23 mouse cellular contexts compared by ENCODE assay signal in the genomic region with DNA sequence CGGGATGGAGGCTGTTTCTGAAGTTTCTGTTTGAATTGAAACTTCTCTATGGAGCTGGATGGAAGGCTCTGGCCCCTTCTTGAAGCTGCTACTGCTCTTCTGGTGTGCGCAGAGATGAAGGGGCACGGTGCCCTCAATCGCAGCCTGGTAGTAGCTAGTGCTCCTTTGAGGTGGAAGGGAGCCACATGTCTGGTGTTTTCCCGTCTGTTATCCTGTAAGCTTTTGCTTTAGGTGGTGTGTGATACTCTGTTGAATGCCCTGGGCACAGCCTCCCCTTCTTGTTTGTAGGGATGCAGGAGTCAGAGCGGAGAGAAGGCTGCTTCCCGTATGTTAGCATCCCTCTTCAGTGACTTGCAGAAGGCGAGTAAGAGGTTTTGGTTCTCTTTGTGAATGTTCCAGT.
A peak's percentile ranks its signal among the peaks of the same experiment; 100 is the strongest.
DNase-seq lines count a peak whose midpoint lies in the region; ATAC-seq and TF ChIP-seq lines count a peak whose summit lies in the region.
"Had no signal": no experiment of that assay in that cellular context is flagged by ENCODE, and none has a peak within 500 bp of the region (broad histone marks: within the 10 kb centered on the region; RNA-seq: fewer than 3 reads in every experiment).

No protein-coding gene starts in this region.

- H3K36me3 ChIP-seq in hindbrain, embryonic 15.5 days = no peaks in the 10 kb centered on the region
- no peaks in the 10 kb centered on the region for H3K36me3 ChIP-seq in hindbrain, embryonic 13.5 days
- 0 out of 2 replicates have a peak, but pooled peaks cover 5% of the 10 kb centered on the region for H3K36me3 ChIP-seq in liver, embryonic 12.5 days
- no peaks in the 10 kb centered on the region for H3K36me3 ChIP-seq in embryonic facial prominence, embryonic 15.5 days
- H3K36me3 ChIP-seq: forebrain, embryonic 15.5 days; limb, embryonic 12.5 days; midbrain, embryonic 15.5 days had no signal

- WGBS in cerebellum, adult 2 months = 16% methylated on average over 8 of the region's 8 CpGs
- 69% methylated on average over 8 of the region's 8 CpGs for WGBS in hindbrain, embryonic 15.5 days
- WGBS in hindbrain, embryonic 13.5 days = 82% methylated on average over 8 of the region's 8 CpGs
- 80% methylated on average over 8 of the region's 8 CpGs for WGBS in liver, embryonic 12.5 days (ENCODE audit: insufficient replicate concordance)
- WGBS in embryonic facial prominence, embryonic 15.5 days = 65% methylated on average over 8 of the region's 8 CpGs

- DNase-seq in cerebellum, adult 2 months = peak; percentile 49 to 67
- no peak for DNase-seq in cerebellum, adult 11 months
- no peak for DNase-seq in liver
- no peak for DNase-seq in layer of hippocampus, adult 11-12 months (ENCODE audit: low spot score)
- DNase-seq: adrenal gland, postnatal 14 days; gastrocnemius, postnatal 25 days; heart, adult 2 months; kidney, postnatal 4 days; lung, embryonic 14.5 days; right cerebral cortex, adult 18-20 months; thymus, adult 18-20 months; thymus, postnatal 36 days had no signal

- no peak overlapping the region for H3K9ac ChIP-seq in hindbrain, embryonic 15.5 days
- no peak overlapping the region for H3K9ac ChIP-seq in hindbrain, embryonic 13.5 days
- H3K9ac ChIP-seq in liver, embryonic 12.5 days = no peak overlapping the region
- no peak overlapping the region for H3K9ac ChIP-seq in embryonic facial prominence, embryonic 15.5 days
- H3K9ac ChIP-seq: forebrain, embryonic 15.5 days; hindbrain, embryonic 14.5 days; limb, embryonic 12.5 days; liver, embryonic 14.5 days; lung, embryonic 14.5 days; midbrain, embryonic 15.5 days had no signal

- H3K4me2 ChIP-seq in hindbrain, embryonic 15.5 days = no peak overlapping the region
- H3K4me2 ChIP-seq in hindbrain, embryonic 13.5 days = no peak overlapping the region
- no peak overlapping the region for H3K4me2 ChIP-seq in liver, embryonic 12.5 days
- H3K4me2 ChIP-seq in embryonic facial prominence, embryonic 15.5 days (replicated peaks) = no peak overlapping the region
- H3K4me2 ChIP-seq: forebrain, embryonic 15.5 days; hindbrain, embryonic 14.5 days; limb, embryonic 12.5 days; lung, embryonic 14.5 days; midbrain, embryonic 15.5 days had no signal

- H3K9me3 ChIP-seq in hindbrain, embryonic 15.5 days = no peaks in the 10 kb centered on the region
- no peaks in the 10 kb centered on the region for H3K9me3 ChIP-seq in hindbrain, embryonic 13.5 days
- no peaks in the 10 kb centered on the region for H3K9me3 ChIP-seq in liver, embryonic 12.5 days (replicated peaks)
- no peaks in the 10 kb centered on the region for H3K9me3 ChIP-seq in embryonic facial prominence, embryonic 15.5 days (replicated peaks)
- H3K9me3 ChIP-seq: forebrain, embryonic 15.5 days; limb, embryonic 12.5 days; midbrain, embryonic 15.5 days had no signal

- no peak for TF ChIP-seq CTCF in cerebellum, adult 2 months (IDR thresholded peaks at IDR 0.05; ENCODE audit: borderline replicate concordance, insufficient read depth, low read depth, low read length)

- peaks cover 46% of the 10 kb centered on the region for H3K4me1 ChIP-seq in cerebellum, adult 2 months (ENCODE audit: control insufficient read depth, insufficient read depth, low read length)
- H3K4me1 ChIP-seq in hindbrain, embryonic 15.5 days (replicated peaks) = peaks cover 58% of the 10 kb centered on the region
- peaks cover 72% of the 10 kb centered on the region for H3K4me1 ChIP-seq in hindbrain, embryonic 13.5 days (replicated peaks)
- peaks cover 62% of the 10 kb centered on the region for H3K4me1 ChIP-seq in liver, embryonic 12.5 days
- H3K4me1 ChIP-seq in embryonic facial prominence, embryonic 15.5 days = peaks cover 28% of the 10 kb centered on the region; the same call in 1 of the 2 replicates

- no peak overlapping the region for H3K27ac ChIP-seq in cerebellum, adult 2 months (ENCODE audit: insufficient read depth, low read length)
- H3K27ac ChIP-seq in hindbrain, embryonic 15.5 days (replicated peaks) = peak overlapping the region; percentile 27; the same call in 1 of the 2 replicates
- no peak overlapping the region for H3K27ac ChIP-seq in hindbrain, embryonic 13.5 days
- peak overlapping the region; percentile 9; the same call in 1 of the 2 replicates for H3K27ac ChIP-seq in liver, embryonic 12.5 days
- H3K27ac ChIP-seq in embryonic facial prominence, embryonic 15.5 days (replicated peaks) = 0 out of 2 replicates have a peak overlapping the region, but pooled peaks have one; percentile 5
- H3K27ac ChIP-seq: forebrain, embryonic 15.5 days; heart, adult 2 months; hindbrain, embryonic 14.5 days; limb, embryonic 12.5 days; liver, embryonic 14.5 days; midbrain, embryonic 15.5 days had no signal

- no peak for TF ChIP-seq POLR2A in cerebellum, adult 2 months (IDR thresholded peaks at IDR 0.05; ENCODE audit: borderline replicate concordance, insufficient read depth, low read length)

- no peaks in the 10 kb centered on the region for H3K27me3 ChIP-seq in cerebellum, adult 2 months (ENCODE audit: control insufficient read depth, insufficient read depth, low read length)
- no peaks in the 10 kb centered on the region for H3K27me3 ChIP-seq in hindbrain, embryonic 15.5 days
- no peaks in the 10 kb centered on the region for H3K27me3 ChIP-seq in hindbrain, embryonic 13.5 days
- no peaks in the 10 kb centered on the region for H3K27me3 ChIP-seq in liver, embryonic 12.5 days (replicated peaks)
- no peaks in the 10 kb centered on the region for H3K27me3 ChIP-seq in embryonic facial prominence, embryonic 15.5 days
- H3K27me3 ChIP-seq: forebrain, embryonic 15.5 days; limb, embryonic 12.5 days; midbrain, embryonic 15.5 days had no signal

- H3K4me3 ChIP-seq in cerebellum, adult 2 months (replicated peaks; ENCODE audit: insufficient read depth, low read depth, low read length) = no peak overlapping the region
- no peak overlapping the region for H3K4me3 ChIP-seq in hindbrain, embryonic 15.5 days
- H3K4me3 ChIP-seq in hindbrain, embryonic 13.5 days = no peak overlapping the region
- H3K4me3 ChIP-seq in liver, embryonic 12.5 days = no peak overlapping the region
- no peak overlapping the region for H3K4me3 ChIP-seq in embryonic facial prominence, embryonic 15.5 days (replicated peaks)
- H3K4me3 ChIP-seq: forebrain, embryonic 15.5 days; heart, adult 2 months; limb, embryonic 12.5 days; midbrain, embryonic 15.5 days had no signal

- no peak for ATAC-seq in hindbrain, embryonic 15.5 days (ENCODE audit: low FRiP score, low read depth)
- no peak for ATAC-seq in hindbrain, embryonic 13.5 days (ENCODE audit: low FRiP score)
- no peak for ATAC-seq in liver, embryonic 12.5 days
- no peak for ATAC-seq in embryonic facial prominence, embryonic 15.5 days (ENCODE audit: insufficient number of reproducible peaks, low FRiP score, low TSS enrichment, low read depth)
- ATAC-seq: CD4-positive, CD25-positive, alpha-beta regulatory T cell, adult 4 months; forebrain, embryonic 15.5 days; intestine, embryonic 16.5 days; midbrain, embryonic 15.5 days had no signal

Comparison
In these comparisons a context has a peak if more than half of its experiments do, and no peak if none do; other contexts are left out.
1. DNase-seq: peak in cerebellum, adult 2 months (2 of 2); none in cerebellum, adult 11 months (single experiment), liver (single experiment) and layer of hippocampus, adult 11-12 months (single experiment).
2. H3K27ac ChIP-seq: peak in hindbrain, embryonic 15.5 days (single experiment), liver, embryonic 12.5 days (single experiment) and embryonic facial prominence, embryonic 15.5 days (single experiment); none in cerebellum, adult 2 months (single experiment) and hindbrain, embryonic 13.5 days (single experiment).